Mouse (Mus musculus): ENCODE results near the gene Neurl4. TPM values are rescaled to one million over a fixed set of nuclear protein-coding genes. Genes with fewer than 3 reads are reported as not detected.
"Not testable (repeated sequence)": the region's sequence is repeated elsewhere in the genome, so short reads cannot be mapped to it uniquely, and the experiment has no call there.

Neurl4 gene
- polyA plus RNA-seq, 1 experiment from 2014 or later: 19.9 TPM

- H3K27me3 ChIP-seq: 0 out of 2 replicates have a peak, but pooled peaks cover 2% of the 10 kb centered on the region
- no peak overlapping the region for H3K4me3 ChIP-seq
- H3K9ac ChIP-seq: no peak overlapping the region
- no peak for ATAC-seq (ENCODE audit: low FRiP score, low read depth)
- WGBS: 43% methylated on average over 4 of the region's 4 CpGs
- H3K9me3 ChIP-seq: no peaks in the 10 kb centered on the region
- no peak overlapping the region for H3K4me2 ChIP-seq
- peaks cover 16% of the 10 kb centered on the region for H3K4me1 ChIP-seq (replicated peaks)
- H3K36me3 ChIP-seq: no peaks in the 10 kb centered on the region
- no peak overlapping the region for H3K27ac ChIP-seq (replicated peaks)
These were observed 50.1 kb downstream of the Neurl4 start for GRCm38 (mm10) chr11:69950807-69951459.

GRCm38 (mm10) chr11:69952274-69952673 lies 51.4 kb downstream of the Neurl4 start:
- 68% methylated on average over 1 of the region's 1 CpGs for WGBS
- no peak for ATAC-seq (ENCODE audit: low FRiP score, low read depth)
- H3K9ac ChIP-seq: no peak overlapping the region

GRCm38 (mm10) chr11:69953267-69953915 lies 52.5 kb downstream of the Neurl4 start:
- Histone ChIP-seq H3K27me3 (0 out of 2 replicates have a peak, but pooled peaks cover 2% of the 10 kb centered on the region), H3K4me2 (no peak overlapping the region), H3K4me3 (no peak overlapping the region), H3K4me1 (replicated peaks) (peaks cover 5% of the 10 kb centered on the region), H3K36me3 (no peaks in the 10 kb centered on the region), H3K9ac (no peak overlapping the region), H3K9me3 (no peaks in the 10 kb centered on the region), H3K27ac (replicated peaks) (no peak overlapping the region)
- WGBS: 66% methylated on average over 11 of the region's 11 CpGs
- no peak for ATAC-seq (ENCODE audit: low FRiP score, low read depth)

More at GRCm38 (mm10) chr11:69952274-69952673, 51.4 kb downstream of the Neurl4 start:
- Histone ChIP-seq H3K27ac (replicated peaks) (no peak overlapping the region), H3K27me3 (0 out of 2 replicates have a peak, but pooled peaks cover 2% of the 10 kb centered on the region), H3K9me3 (no peaks in the 10 kb centered on the region), H3K4me3 (no peak overlapping the region), H3K36me3 (no peaks in the 10 kb centered on the region), H3K4me2 (no peak overlapping the region), H3K4me1 (replicated peaks) (peaks cover 16% of the 10 kb centered on the region)

- not testable (repeated sequence) for ATAC-seq (ENCODE audit: low FRiP score, low read depth); H3K27me3 ChIP-seq
- WGBS: 73% methylated on average over 4 of the region's 4 CpGs
These were observed 54.7 kb downstream of the Neurl4 start for GRCm38 (mm10) chr11:69955618-69956017.

GRCm38 (mm10) chr11:69956218-69956617 lies 55.3 kb downstream of the Neurl4 start:
- Histone ChIP-seq H3K27me3 (peaks cover 2% of the 10 kb centered on the region; the same call in 1 of the 2 replicates), H3K27ac (replicated peaks) (no peak overlapping the region), H3K4me2 (no peak overlapping the region), H3K9ac (no peak overlapping the region), H3K4me1 (replicated peaks) (no peaks in the 10 kb centered on the region), H3K4me3 (no peak overlapping the region), H3K9me3 (no peaks in the 10 kb centered on the region), H3K36me3 (no peaks in the 10 kb centered on the region)
- ATAC-seq (ENCODE audit: low FRiP score, low read depth): no peak
- 77% methylated on average over 1 of the region's 1 CpGs for WGBS

More at GRCm38 (mm10) chr11:69955618-69956017, 54.7 kb downstream of the Neurl4 start:
- not testable (repeated sequence) for H3K4me2 ChIP-seq; H3K4me1 ChIP-seq (replicated peaks); H3K27ac ChIP-seq (replicated peaks); H3K9me3 ChIP-seq; H3K36me3 ChIP-seq; H3K4me3 ChIP-seq; H3K9ac ChIP-seq

GRCm38 (mm10) chr11:69960616-69961015 lies 59.7 kb downstream of the Neurl4 start:
- Histone ChIP-seq H3K4me3 (no peak overlapping the region), H3K4me1 (replicated peaks) (peaks cover 3% of the 10 kb centered on the region; the same call in 1 of the 2 replicates), H3K9ac (no peak overlapping the region), H3K27ac (replicated peaks) (no peak overlapping the region), H3K36me3 (no peaks in the 10 kb centered on the region), H3K9me3 (no peaks in the 10 kb centered on the region), H3K27me3 (peaks cover 43% of the 10 kb centered on the region), H3K4me2 (no peak overlapping the region)
- ATAC-seq (ENCODE audit: low FRiP score, low read depth): no peak
- whole genome bisulfite sequencing: 28% methylated on average over 5 of the region's 5 CpGs

GRCm38 (mm10) chr11:69961841-69962240 lies 61.0 kb downstream of the Neurl4 start:
- H3K4me3 ChIP-seq: no peak overlapping the region
- H3K27me3 ChIP-seq: peaks cover 55% of the 10 kb centered on the region
- no peak overlapping the region for H3K27ac ChIP-seq (replicated peaks)
- H3K4me1 ChIP-seq (replicated peaks): peaks cover 14% of the 10 kb centered on the region
- no peaks in the 10 kb centered on the region for H3K9me3 ChIP-seq
- no peak overlapping the region for H3K4me2 ChIP-seq
- no peak for ATAC-seq (ENCODE audit: low FRiP score, low read depth)
- H3K36me3 ChIP-seq: no peaks in the 10 kb centered on the region
- H3K9ac ChIP-seq: no peak overlapping the region
- 56% methylated on average over 5 of the region's 5 CpGs for WGBS

Small RNAs within 50 kb of the gene (microRNA-seq; reads per million reads assigned to microRNA genes)
- not detected for gene Mir6924

Other genes with a start within 250 kb of the Neurl4 start
- gene Sox15, start 245.8 kb upstream of the Neurl4 start, polyA plus RNA-seq (2015; fragmentation: Nextera tagmentation; extraction: Ambion mirVana): not detected in 2 replicates
- gene Mpdu1, start 238.4 kb upstream of the Neurl4 start, polyA plus RNA-seq (2015; fragmentation: Nextera tagmentation; extraction: Ambion mirVana): 101 and 108 TPM in 2 replicates
- 10.3 and 12.2 TPM in 2 replicates for gene Cd68, start 234.9 kb upstream of the Neurl4 start, polyA plus RNA-seq (2015; fragmentation: Nextera tagmentation; extraction: Ambion mirVana)
- 476 and 491 TPM in 2 replicates for gene Eif4a1, start 228.6 kb upstream of the Neurl4 start, polyA plus RNA-seq (2015; fragmentation: Nextera tagmentation; extraction: Ambion mirVana)
- gene Senp3, start 219.0 kb upstream of the Neurl4 start, polyA plus RNA-seq (2015; fragmentation: Nextera tagmentation; extraction: Ambion mirVana): 101 and 103 TPM in 2 replicates
- 0.61 and 0.76 TPM in 2 replicates for gene Tnfsf13, start 215.3 kb upstream of the Neurl4 start, polyA plus RNA-seq (2015; fragmentation: Nextera tagmentation; extraction: Ambion mirVana)
- 3.5 and 5.0 TPM in 2 replicates for gene Tnfsf12, start 205.2 kb upstream of the Neurl4 start, polyA plus RNA-seq (2015; fragmentation: Nextera tagmentation; extraction: Ambion mirVana)
- 1.2 and 1.9 TPM in 2 replicates for gene Tnfsfm13, start 205.0 kb upstream of the Neurl4 start, polyA plus RNA-seq (2015; fragmentation: Nextera tagmentation; extraction: Ambion mirVana)
- 15.6 and 16.6 TPM in 2 replicates for gene Polr2a, start 142.4 kb upstream of the Neurl4 start, polyA plus RNA-seq (2015; fragmentation: Nextera tagmentation; extraction: Ambion mirVana)
- gene Slc35g3, start 139.1 kb upstream of the Neurl4 start, polyA plus RNA-seq (2015; fragmentation: Nextera tagmentation; extraction: Ambion mirVana): 0.51 and 0.66 TPM in 2 replicates
- gene Zbtb4, start 135.2 kb upstream of the Neurl4 start, polyA plus RNA-seq (2015; fragmentation: Nextera tagmentation; extraction: Ambion mirVana): 5.2 and 5.3 TPM in 2 replicates
- 1.2 and 2.2 TPM in 2 replicates for gene Chrnb1, start 105.1 kb upstream of the Neurl4 start, polyA plus RNA-seq (2015; fragmentation: Nextera tagmentation; extraction: Ambion mirVana)
- gene Fgf11, start 99.2 kb upstream of the Neurl4 start, polyA plus RNA-seq (2015; fragmentation: Nextera tagmentation; extraction: Ambion mirVana): 5.7 and 7.1 TPM in 2 replicates
- 1.1 and 2.0 TPM in 2 replicates for gene Tmem102, start 95.4 kb upstream of the Neurl4 start, polyA plus RNA-seq (2015; fragmentation: Nextera tagmentation; extraction: Ambion mirVana)
- gene Gm39566, start 85.8 kb upstream of the Neurl4 start, polyA plus RNA-seq (2015; fragmentation: Nextera tagmentation; extraction: Ambion mirVana): not detected in 2 replicates
- gene Spem2, start 82.6 kb upstream of the Neurl4 start, polyA plus RNA-seq (2015; fragmentation: Nextera tagmentation; extraction: Ambion mirVana): not detected in 2 replicates
- 0.21 and 0.34 TPM in 2 replicates for gene Spem1, start 78.9 kb upstream of the Neurl4 start, polyA plus RNA-seq (2015; fragmentation: Nextera tagmentation; extraction: Ambion mirVana)
- 20.9 and 21.0 TPM in 2 replicates for gene Nlgn2, start 63.3 kb upstream of the Neurl4 start, polyA plus RNA-seq (2015; fragmentation: Nextera tagmentation; extraction: Ambion mirVana)
- gene Tmem256, start 62.6 kb upstream of the Neurl4 start, polyA plus RNA-seq (2015; fragmentation: Nextera tagmentation; extraction: Ambion mirVana): 375 and 391 TPM in 2 replicates
- gene Plscr3, start 54.7 kb upstream of the Neurl4 start, polyA plus RNA-seq (2015; fragmentation: Nextera tagmentation; extraction: Ambion mirVana): 46.0 and 47.5 TPM in 2 replicates
- 0.10 and 0.12 TPM in 2 replicates for gene Tnk1, start 42.3 kb upstream of the Neurl4 start, polyA plus RNA-seq (2015; fragmentation: Nextera tagmentation; extraction: Ambion mirVana)
- gene Tmem95, start 23.1 kb upstream of the Neurl4 start, polyA plus RNA-seq (2015; fragmentation: Nextera tagmentation; extraction: Ambion mirVana): not detected in 2 replicates
- 2.0 and 2.4 TPM in 2 replicates for gene Kctd11, start 19.7 kb upstream of the Neurl4 start, polyA plus RNA-seq (2015; fragmentation: Nextera tagmentation; extraction: Ambion mirVana)
- 0.52 and 0.58 TPM in 2 replicates for gene Acap1, start 5.5 kb upstream of the Neurl4 start, polyA plus RNA-seq (2015; fragmentation: Nextera tagmentation; extraction: Ambion mirVana)
- 8.8 TPM in 2 replicates for gene 2810408A11Rik, start 85 bp upstream of the Neurl4 start, polyA plus RNA-seq (2015; fragmentation: Nextera tagmentation; extraction: Ambion mirVana)
- 68.4 and 69.9 TPM in 2 replicates for gene Gps2, start 12.8 kb downstream of the Neurl4 start, polyA plus RNA-seq (2015; fragmentation: Nextera tagmentation; extraction: Ambion mirVana)
- 1,083 and 1,119 TPM in 2 replicates for gene Eif5a, start 20.9 kb downstream of the Neurl4 start, polyA plus RNA-seq (2015; fragmentation: Nextera tagmentation; extraction: Ambion mirVana)
- gene Ybx2, start 34.7 kb downstream of the Neurl4 start, polyA plus RNA-seq (2015; fragmentation: Nextera tagmentation; extraction: Ambion mirVana): 6.7 and 6.8 TPM in 2 replicates
- gene Slc2a4, start 47.1 kb downstream of the Neurl4 start, polyA plus RNA-seq (2015; fragmentation: Nextera tagmentation; extraction: Ambion mirVana): 3.4 and 4.1 TPM in 2 replicates
- gene Cldn7, start 63.7 kb downstream of the Neurl4 start, polyA plus RNA-seq (2015; fragmentation: Nextera tagmentation; extraction: Ambion mirVana): 0.34 and 1.0 TPM in 2 replicates
- 23.5 and 27.1 TPM in 2 replicates for gene Ctdnep1, start 80.1 kb downstream of the Neurl4 start, polyA plus RNA-seq (2015; fragmentation: Nextera tagmentation; extraction: Ambion mirVana)
- gene Elp5, start 81.4 kb downstream of the Neurl4 start, polyA plus RNA-seq (2015; fragmentation: Nextera tagmentation; extraction: Ambion mirVana): 163 and 174 TPM in 2 replicates
- gene Gabarap, start 90.1 kb downstream of the Neurl4 start, polyA plus RNA-seq (2015; fragmentation: Nextera tagmentation; extraction: Ambion mirVana): 561 and 571 TPM in 2 replicates
- gene Phf23, start 94.7 kb downstream of the Neurl4 start, polyA plus RNA-seq (2015; fragmentation: Nextera tagmentation; extraction: Ambion mirVana): 56.1 and 62.2 TPM in 2 replicates
- 26.4 and 28.7 TPM in 2 replicates for gene Dvl2, start 99.5 kb downstream of the Neurl4 start, polyA plus RNA-seq (2015; fragmentation: Nextera tagmentation; extraction: Ambion mirVana)
- gene Acadvl, start 114.3 kb downstream of the Neurl4 start, polyA plus RNA-seq (2015; fragmentation: Nextera tagmentation; extraction: Ambion mirVana): 58.0 and 62.2 TPM in 2 replicates
- 23.8 and 24.1 TPM in 2 replicates for gene Dlg4, start 115.9 kb downstream of the Neurl4 start, polyA plus RNA-seq (2015; fragmentation: Nextera tagmentation; extraction: Ambion mirVana)
- 2.8 and 4.7 TPM in 2 replicates for gene Asgr1, start 153.0 kb downstream of the Neurl4 start, polyA plus RNA-seq (2015; fragmentation: Nextera tagmentation; extraction: Ambion mirVana)
- gene Asgr2, start 191.6 kb downstream of the Neurl4 start, polyA plus RNA-seq (2015; fragmentation: Nextera tagmentation; extraction: Ambion mirVana): not detected in 2 replicates
- 1.4 and 1.6 TPM in 2 replicates for gene Mgl2, start 229.3 kb downstream of the Neurl4 start, polyA plus RNA-seq (2015; fragmentation: Nextera tagmentation; extraction: Ambion mirVana)